Mouse (Mus musculus) heart, embryonic 15.5 days (tissue): Measurements from ENCODE around the gene Alk. TPM values are rescaled to one million over a fixed set of nuclear protein-coding genes. Genes with fewer than 3 reads are reported as not detected.

Source experiments
- ATAC-seq: fragments of 200-750 bp; cut with Nextera tagmentation; replicated peaks from 2 replicates; pipeline ENCODE4 v1.8.0; 2017; ENCODE audit warnings: low read depth, moderate TSS enrichment; ENCODE audit not compliant: insufficient number of reproducible peaks, insufficient read depth, low FRiP score
- H3K27ac ChIP-seq: fragments of 300-500 bp; sonication (generic); 2 replicates; pipeline ENCODE4 v1.5.1; 2015; ENCODE audit warnings: mild to moderate bottlenecking, inconsistent platforms
- H3K27me3 ChIP-seq: fragments of 300-500 bp; sonication (generic); 2 replicates; pipeline ENCODE4 v1.6.1; 2015; ENCODE audit warnings: inconsistent platforms
- H3K36me3 ChIP-seq: fragments of 300-500 bp; sonication (generic); 2 replicates; pipeline ENCODE4 v1.6.1; 2015; ENCODE audit warnings: mild to moderate bottlenecking, inconsistent platforms
- H3K4me1 ChIP-seq: fragments of 300-500 bp; sonication (generic); replicated peaks from 2 replicates; pipeline ENCODE4 v1.6.1; 2015; ENCODE audit warnings: inconsistent platforms
- H3K4me2 ChIP-seq: fragments of 300-500 bp; sonication (generic); 2 replicates; pipeline ENCODE4 v1.6.1; 2015; ENCODE audit warnings: inconsistent platforms, mild to moderate bottlenecking, moderate library complexity
- H3K4me3 ChIP-seq: fragments of 300-500 bp; sonication (generic); 2 replicates; pipeline ENCODE4 v1.5.1; 2015; ENCODE audit warnings: mild to moderate bottlenecking, inconsistent platforms
- H3K9ac ChIP-seq: fragments of 300-500 bp; sonication (generic); 2 replicates; pipeline ENCODE4 v1.6.1; 2015; ENCODE audit warnings: mild to moderate bottlenecking, inconsistent platforms
- H3K9me3 ChIP-seq: fragments of 300-500 bp; sonication (generic); replicated peaks from 2 replicates; pipeline ENCODE4 v1.6.1; 2016; ENCODE audit warnings: inconsistent platforms
- WGBS: fragments of 180-500 bp; shearing (Covaris S2); methylation state at CpG from one replicate; pipeline ENCODE4 v1.1.7; 2015; ENCODE audit warnings: mixed read lengths; 5-methylcytosine and 5-hydroxymethylcytosine counted together
- polyA plus RNA-seq: library from polyadenylated mRNA; unstranded; fragments of >200 nt; fragmentation: Nextera tagmentation; extraction: Ambion mirVana; gene quantifications from 2 replicates; pipeline ENCODE4 v1.2.1, GENCODE M21; 2015

Gene Alk
- polyA plus RNA-seq, 1 experiment from 2014 or later: 0.21 TPM

- Histone ChIP-seq H3K36me3 (no peaks in the 10 kb centered on the region), H3K27me3 (no peaks in the 10 kb centered on the region), H3K4me3 (no peak overlapping the region), H3K4me2 (no peak overlapping the region), H3K27ac (no peak overlapping the region), H3K9me3 (no peaks in the 10 kb centered on the region), H3K9ac (no peak overlapping the region), H3K4me1 (peaks cover 24% of the 10 kb centered on the region)
- WGBS: 81% methylated on average over 5 of the region's 5 CpGs
- no peak for ATAC-seq
Observed at GRCm38 (mm10) chr17:72253411-72253810, 351.0 kb downstream of the Alk start.

DNA sequence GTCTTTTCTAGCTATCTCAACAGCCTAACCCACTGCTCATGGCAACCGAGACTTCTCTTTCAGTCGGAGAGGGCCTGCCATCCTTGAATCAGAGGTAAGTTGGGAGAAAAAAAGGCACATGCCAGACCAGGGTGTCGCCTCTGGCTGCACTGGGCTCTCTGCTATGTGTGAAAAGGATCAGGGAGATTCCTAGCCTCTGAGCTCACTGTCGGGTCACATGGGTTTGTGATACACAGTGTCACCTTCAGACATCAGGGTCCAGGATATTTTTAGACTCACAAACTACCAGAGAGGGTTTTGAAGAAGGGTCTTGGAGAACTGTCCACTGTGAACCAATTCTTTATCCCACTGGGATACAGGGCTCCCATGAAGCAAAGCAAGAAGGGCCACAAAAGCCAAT lies 352.9 kb downstream of the Alk start:
- Histone ChIP-seq H3K27ac (peak overlapping the region; percentile 60), H3K27me3 (no peaks in the 10 kb centered on the region), H3K4me2 (no peak overlapping the region), H3K9me3 (no peaks in the 10 kb centered on the region), H3K4me3 (no peak overlapping the region), H3K9ac (no peak overlapping the region), H3K4me1 (peaks cover 24% of the 10 kb centered on the region), H3K36me3 (no peaks in the 10 kb centered on the region)
- peak; percentile 85 for ATAC-seq
- 42% methylated on average over 4 of the region's 4 CpGs for WGBS

- ATAC-seq: no peak
- H3K9me3 ChIP-seq: no peaks in the 10 kb centered on the region
- no peak overlapping the region for H3K4me3 ChIP-seq
- H3K36me3 ChIP-seq: no peaks in the 10 kb centered on the region
- WGBS: 56% methylated on average over 7 of the region's 7 CpGs
- H3K27me3 ChIP-seq: no peaks in the 10 kb centered on the region
- H3K9ac ChIP-seq: no peak overlapping the region
- H3K4me2 ChIP-seq: no peak overlapping the region
- H3K27ac ChIP-seq: peak overlapping the region; percentile 60
- peaks cover 24% of the 10 kb centered on the region for H3K4me1 ChIP-seq
Observed at GRCm38 (mm10) chr17:72250482-72251405, 353.7 kb downstream of the Alk start.

GRCm38 (mm10) chr17:72242036-72242435 lies 362.4 kb downstream of the Alk start:
- no peaks in the 10 kb centered on the region for H3K27me3 ChIP-seq
- no peak for ATAC-seq
- H3K4me3 ChIP-seq: no peak overlapping the region
- no peak overlapping the region for H3K9ac ChIP-seq
- H3K27ac ChIP-seq: no peak overlapping the region
- no peaks in the 10 kb centered on the region for H3K36me3 ChIP-seq
- 49% methylated on average over 4 of the region's 4 CpGs for WGBS
- H3K4me1 ChIP-seq: no peaks in the 10 kb centered on the region
- no peak overlapping the region for H3K4me2 ChIP-seq
- H3K9me3 ChIP-seq: no peaks in the 10 kb centered on the region

DNA sequence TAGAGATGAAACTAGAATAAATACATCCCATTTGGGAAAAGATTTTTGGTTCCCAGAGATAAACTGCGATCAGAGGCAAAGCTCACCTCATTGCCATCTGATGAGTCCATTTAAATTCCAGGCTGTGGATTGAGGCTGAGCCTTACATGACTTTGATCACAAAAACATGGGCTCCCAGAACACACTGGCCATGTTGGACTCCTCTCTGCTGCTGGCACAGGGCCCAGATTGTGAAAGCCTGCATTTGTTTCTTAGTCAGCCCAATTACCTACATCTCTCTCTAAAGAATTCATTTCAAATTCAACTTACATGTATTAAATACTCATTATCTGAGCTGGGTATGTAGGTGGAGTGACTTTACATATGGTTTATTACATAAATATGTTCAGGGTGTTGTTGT lies 367.1 kb downstream of the Alk start:
- WGBS: 78% methylated on average over 1 of the region's 1 CpGs

DNA sequence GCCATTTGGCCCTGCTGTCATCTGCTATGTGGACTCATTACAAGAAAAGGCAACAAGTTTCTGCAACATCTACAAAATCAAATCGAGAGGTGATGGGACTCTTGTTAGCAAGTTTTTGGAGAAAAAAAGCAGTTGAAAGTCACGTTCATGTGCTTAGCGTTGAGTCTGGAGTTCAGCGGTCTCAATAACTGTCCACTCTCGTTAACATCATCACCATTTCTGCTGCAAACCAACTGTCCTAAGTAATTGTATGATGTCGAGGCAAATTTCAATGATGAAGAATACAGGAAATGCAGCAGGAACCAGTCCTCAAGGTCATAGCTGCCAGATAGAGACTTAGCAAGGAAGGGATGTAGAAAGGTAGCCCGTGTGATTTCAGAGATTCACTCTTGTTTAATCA lies 373.5 kb downstream of the Alk start:
- no peak overlapping the region for H3K4me3 ChIP-seq
- 83% methylated on average over 7 of the region's 7 CpGs for WGBS
- H3K4me2 ChIP-seq: no peak overlapping the region
- no peak overlapping the region for H3K27ac ChIP-seq
- H3K4me1 ChIP-seq: no peaks in the 10 kb centered on the region
- no peaks in the 10 kb centered on the region for H3K27me3 ChIP-seq
- H3K9ac ChIP-seq: no peak overlapping the region
- no peaks in the 10 kb centered on the region for H3K36me3 ChIP-seq
- H3K9me3 ChIP-seq: no peaks in the 10 kb centered on the region
- ATAC-seq: no peak

More for the DNA sequence above, 367.1 kb downstream of the Alk start:
- no peak overlapping the region for H3K9ac ChIP-seq
- H3K4me1 ChIP-seq: no peaks in the 10 kb centered on the region
- no peaks in the 10 kb centered on the region for H3K9me3 ChIP-seq
- H3K27ac ChIP-seq: no peak overlapping the region
- H3K4me2 ChIP-seq: no peak overlapping the region
- no peaks in the 10 kb centered on the region for H3K27me3 ChIP-seq
- ATAC-seq: no peak
- no peaks in the 10 kb centered on the region for H3K36me3 ChIP-seq
- no peak overlapping the region for H3K4me3 ChIP-seq

DNA sequence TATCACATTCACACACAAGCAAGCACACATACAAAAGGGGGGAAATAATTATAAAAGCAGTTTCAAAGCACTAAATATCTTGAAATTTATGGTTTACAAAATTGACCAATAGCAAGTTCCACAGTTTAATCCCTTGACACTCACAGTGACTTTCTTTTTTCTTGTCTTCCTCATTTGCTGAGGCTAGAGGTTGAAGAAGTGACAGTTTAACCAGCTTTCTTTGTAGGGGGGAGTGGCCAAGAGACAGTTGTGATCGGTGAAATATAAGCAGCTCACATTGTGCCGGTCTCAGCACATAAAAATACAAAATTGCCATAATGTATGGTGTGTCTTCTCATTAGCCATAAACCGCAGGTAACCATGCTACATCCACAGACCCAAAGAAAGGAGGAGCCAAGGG lies 385.6 kb downstream of the Alk start:
- H3K9ac ChIP-seq: no peak overlapping the region
- no peak overlapping the region for H3K27ac ChIP-seq
- H3K27me3 ChIP-seq: no peaks in the 10 kb centered on the region
- H3K4me3 ChIP-seq: no peak overlapping the region
- WGBS: 81% methylated on average over 3 of the region's 3 CpGs
- H3K9me3 ChIP-seq: no peaks in the 10 kb centered on the region
- no peak overlapping the region for H3K4me2 ChIP-seq
- H3K36me3 ChIP-seq: no peaks in the 10 kb centered on the region
- H3K4me1 ChIP-seq: no peaks in the 10 kb centered on the region
- ATAC-seq: no peak

GRCm38 (mm10) chr17:72197576-72197975 lies 406.9 kb downstream of the Alk start:
- no peaks in the 10 kb centered on the region for H3K4me1 ChIP-seq

DNA sequence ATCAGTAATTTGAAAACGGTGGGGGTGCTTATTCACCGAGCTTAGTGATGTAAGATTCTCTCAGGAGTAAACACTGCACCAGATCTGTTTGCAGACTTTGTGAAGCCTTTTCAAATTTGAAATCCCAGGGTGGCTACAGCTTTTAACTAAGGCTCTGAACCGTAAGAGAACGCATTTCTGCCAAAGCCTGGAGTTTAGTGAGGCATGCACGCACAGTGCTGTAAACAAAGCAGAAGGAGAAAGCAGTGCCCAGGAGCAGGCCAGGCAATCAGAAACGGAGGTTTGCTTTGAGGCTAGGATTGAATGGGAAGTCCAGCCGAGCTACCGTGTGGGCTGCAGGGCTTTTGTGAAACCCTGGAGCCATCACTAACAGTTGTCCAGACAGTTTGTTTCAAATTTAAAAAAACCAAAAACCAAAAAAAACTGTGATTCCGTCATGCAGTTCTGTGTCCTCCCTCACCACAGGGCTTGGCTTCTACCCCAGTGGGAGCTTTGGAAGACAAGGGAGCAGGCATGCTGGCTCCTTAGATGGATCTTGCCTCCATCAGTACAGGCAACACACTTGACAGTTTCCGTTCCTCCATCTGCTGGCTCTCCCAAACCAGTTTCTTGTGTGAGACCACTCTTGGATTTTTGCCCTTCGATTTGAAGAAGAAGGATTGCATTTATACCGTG lies 409.3 kb downstream of the Alk start:
- H3K4me2 ChIP-seq: no peak overlapping the region
- H3K4me1 ChIP-seq: no peaks in the 10 kb centered on the region
- no peaks in the 10 kb centered on the region for H3K9me3 ChIP-seq
- H3K4me3 ChIP-seq: no peak overlapping the region
- H3K36me3 ChIP-seq: no peaks in the 10 kb centered on the region
- WGBS: 57% methylated on average over 12 of the region's 12 CpGs
- ATAC-seq: no peak
- H3K9ac ChIP-seq: no peak overlapping the region
- no peak overlapping the region for H3K27ac ChIP-seq
- no peaks in the 10 kb centered on the region for H3K27me3 ChIP-seq

More at GRCm38 (mm10) chr17:72197576-72197975, 406.9 kb downstream of the Alk start:
- no peak for ATAC-seq
- Histone ChIP-seq H3K4me2 (no peak overlapping the region), H3K27me3 (no peaks in the 10 kb centered on the region), H3K9me3 (no peaks in the 10 kb centered on the region), H3K27ac (no peak overlapping the region), H3K9ac (no peak overlapping the region), H3K36me3 (no peaks in the 10 kb centered on the region), H3K4me3 (no peak overlapping the region)
- 72% methylated on average over 6 of the region's 6 CpGs for WGBS

DNA sequence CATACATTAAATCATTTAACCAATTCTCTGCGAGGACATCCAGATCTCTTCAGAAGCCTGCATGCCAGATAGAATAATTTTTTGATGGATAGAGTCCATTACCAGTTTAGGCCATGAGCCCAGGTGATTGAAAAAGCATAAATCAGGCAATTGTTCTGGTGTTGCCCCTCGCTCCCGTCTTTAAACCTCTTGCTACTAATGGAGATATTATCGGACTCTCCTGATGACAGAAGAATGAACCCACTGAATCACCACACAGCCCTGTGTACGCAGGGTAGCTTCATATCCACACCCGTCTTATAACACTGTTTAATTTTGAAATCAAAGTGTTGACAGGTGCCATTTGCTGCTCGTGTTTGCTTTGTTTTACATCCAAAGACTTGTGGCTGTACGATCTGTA lies 413.9 kb downstream of the Alk start:
- WGBS: 70% methylated on average over 8 of the region's 8 CpGs
- H3K27ac ChIP-seq: no peak overlapping the region
- no peaks in the 10 kb centered on the region for H3K27me3 ChIP-seq
- no peak overlapping the region for H3K4me2 ChIP-seq
- H3K4me3 ChIP-seq: no peak overlapping the region
- ATAC-seq: no peak
- H3K9ac ChIP-seq: no peak overlapping the region
- no peaks in the 10 kb centered on the region for H3K4me1 ChIP-seq
- no peaks in the 10 kb centered on the region for H3K9me3 ChIP-seq
- no peaks in the 10 kb centered on the region for H3K36me3 ChIP-seq

DNA sequence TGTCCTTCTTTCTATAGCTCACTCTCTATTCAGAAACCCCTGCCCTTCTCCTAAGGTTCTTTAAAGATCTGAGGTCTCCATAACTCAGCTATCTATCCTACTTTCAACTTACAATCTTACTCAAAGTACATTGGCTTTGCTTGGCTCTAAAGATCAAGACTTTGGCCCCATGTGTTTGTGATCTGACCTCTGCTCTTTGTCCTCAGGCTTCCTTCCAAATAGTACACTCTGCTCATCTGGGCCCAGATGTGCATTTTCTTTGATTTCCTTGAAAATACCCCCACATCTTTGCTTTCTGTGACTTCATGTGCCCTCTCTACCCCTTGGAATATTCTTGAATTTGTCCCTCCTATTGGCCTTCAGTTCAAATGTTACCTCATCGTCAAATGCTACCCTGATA lies 417.4 kb downstream of the Alk start:
- Histone ChIP-seq H3K9ac (no peak overlapping the region), H3K36me3 (no peaks in the 10 kb centered on the region), H3K27me3 (no peaks in the 10 kb centered on the region), H3K27ac (no peak overlapping the region), H3K4me1 (no peaks in the 10 kb centered on the region), H3K9me3 (no peaks in the 10 kb centered on the region), H3K4me3 (no peak overlapping the region), H3K4me2 (no peak overlapping the region)
- 70% methylated on average over 1 of the region's 1 CpGs for WGBS
- ATAC-seq: no peak
